23 mouse cellular contexts compared by ENCODE assay signal in the genomic region with DNA sequence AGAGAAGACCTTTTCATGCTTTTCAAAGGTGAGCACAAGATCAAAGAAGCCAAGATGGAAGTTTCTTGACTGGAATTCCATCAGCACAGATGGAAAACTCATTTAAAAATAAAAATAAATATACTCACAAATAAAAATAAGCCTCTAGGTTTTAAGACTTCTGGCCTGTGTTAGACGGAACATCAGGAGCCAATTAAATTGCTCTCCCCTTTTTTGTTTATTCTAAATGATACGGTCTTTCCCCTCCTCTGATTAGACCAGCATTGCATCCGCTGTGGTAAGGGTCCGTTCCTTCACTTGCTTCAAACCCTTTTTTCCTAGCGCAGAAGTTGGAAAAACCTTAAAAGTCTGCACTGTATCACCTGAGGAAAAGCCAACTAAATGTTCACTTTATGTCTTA. TPM values are rescaled to one million over a fixed set of nuclear protein-coding genes. Genes with fewer than 3 reads are reported as not detected.
A peak's percentile ranks its signal among the peaks of the same experiment; 100 is the strongest.
DNase-seq lines count a peak whose midpoint lies in the region; ATAC-seq and TF ChIP-seq lines count a peak whose summit lies in the region.
"Had no signal": no experiment of that assay in that cellular context is flagged by ENCODE, and none has a peak within 500 bp of the region (broad histone marks: within the 10 kb centered on the region; RNA-seq: fewer than 3 reads in every experiment).

No protein-coding gene starts in this region.

- H3K27ac ChIP-seq in embryonic facial prominence, embryonic 12.5 days, result peak overlapping the region; percentile 84
- H3K27ac ChIP-seq in embryonic facial prominence, embryonic 15.5 days (replicated peaks), result peak overlapping the region; percentile 24; the same call in 1 of the 2 replicates
- H3K27ac ChIP-seq in limb, embryonic 12.5 days, result peak overlapping the region; percentile 53; the same call in 1 of the 2 replicates
- no peak overlapping the region for H3K27ac ChIP-seq in gastrocnemius, adult 2 months
- H3K27ac ChIP-seq: forebrain, embryonic 12.5 days; forebrain, embryonic 15.5 days; hindbrain, embryonic 12.5 days; hindbrain, embryonic 15.5 days; intestine, embryonic 15.5 days had no signal

- no peak for ATAC-seq in embryonic facial prominence, embryonic 12.5 days (ENCODE audit: insufficient number of reproducible peaks, insufficient read depth, low FRiP score, low TSS enrichment)
- ATAC-seq in embryonic facial prominence, embryonic 15.5 days (ENCODE audit: insufficient number of reproducible peaks, low FRiP score, low TSS enrichment, low read depth), result no peak
- no peak for ATAC-seq in limb, embryonic 12.5 days (ENCODE audit: insufficient number of reproducible peaks, insufficient read depth, low FRiP score, low TSS enrichment, low read depth)
- ATAC-seq: CD4-positive, CD25-positive, alpha-beta regulatory T cell, adult 4 months; forebrain, embryonic 15.5 days; intestine, embryonic 15.5 days had no signal

- H3K4me2 ChIP-seq in embryonic facial prominence, embryonic 12.5 days (replicated peaks), result no peak overlapping the region
- no peak overlapping the region for H3K4me2 ChIP-seq in embryonic facial prominence, embryonic 15.5 days (replicated peaks)
- H3K4me2 ChIP-seq in limb, embryonic 12.5 days, result no peak overlapping the region
- H3K4me2 ChIP-seq: forebrain, embryonic 12.5 days; forebrain, embryonic 15.5 days; heart, embryonic 11.5 days; hindbrain, embryonic 12.5 days; hindbrain, embryonic 15.5 days; intestine, embryonic 15.5 days had no signal

- no peaks in the 10 kb centered on the region for H3K9me3 ChIP-seq in embryonic facial prominence, embryonic 12.5 days
- no peaks in the 10 kb centered on the region for H3K9me3 ChIP-seq in embryonic facial prominence, embryonic 15.5 days (replicated peaks)
- H3K9me3 ChIP-seq in limb, embryonic 12.5 days, result no peaks in the 10 kb centered on the region
- H3K9me3 ChIP-seq: forebrain, embryonic 12.5 days; forebrain, embryonic 15.5 days; hindbrain, embryonic 12.5 days; hindbrain, embryonic 15.5 days; intestine, embryonic 15.5 days had no signal

- no peaks in the 10 kb centered on the region for H3K36me3 ChIP-seq in embryonic facial prominence, embryonic 12.5 days
- H3K36me3 ChIP-seq in embryonic facial prominence, embryonic 15.5 days, result no peaks in the 10 kb centered on the region
- no peaks in the 10 kb centered on the region for H3K36me3 ChIP-seq in limb, embryonic 12.5 days
- H3K36me3 ChIP-seq: forebrain, embryonic 12.5 days; forebrain, embryonic 15.5 days; hindbrain, embryonic 12.5 days; hindbrain, embryonic 15.5 days; intestine, embryonic 15.5 days had no signal

- no peak for DNase-seq in thymus, postnatal 14 days
- DNase-seq in gastrocnemius, adult 2 months, result no peak
- DNase-seq in retina, postnatal 1 day, result no peak
- DNase-seq: adrenal gland, adult 8-10 months; adrenal gland, postnatal 25 days; cerebellum, adult 11-12 months; cerebellum, adult 8-10 months; cerebellum, postnatal 10 days; cerebellum, postnatal 36 days; gastrocnemius, postnatal 10 days; heart, adult 11 months had no signal

- H3K4me3 ChIP-seq in embryonic facial prominence, embryonic 12.5 days, result no peak overlapping the region
- H3K4me3 ChIP-seq in embryonic facial prominence, embryonic 15.5 days (replicated peaks), result no peak overlapping the region
- H3K4me3 ChIP-seq in limb, embryonic 12.5 days (replicated peaks), result no peak overlapping the region
- no peak overlapping the region for H3K4me3 ChIP-seq in gastrocnemius, adult 2 months
- H3K4me3 ChIP-seq: erythroblast, embryonic 14.5 days; forebrain, embryonic 12.5 days; forebrain, embryonic 15.5 days; hindbrain, embryonic 12.5 days; hindbrain, embryonic 15.5 days; intestine, embryonic 15.5 days had no signal

- WGBS in embryonic facial prominence, embryonic 12.5 days, result 30% methylated on average over 5 of the region's 5 CpGs
- WGBS in embryonic facial prominence, embryonic 15.5 days, result 38% methylated on average over 5 of the region's 5 CpGs
- 55% methylated on average over 5 of the region's 5 CpGs for whole genome bisulfite sequencing in limb, embryonic 12.5 days

- TF ChIP-seq CTCF in gastrocnemius, adult 2 months (IDR thresholded peaks at IDR 0.05), result no peak

- H3K4me1 ChIP-seq in embryonic facial prominence, embryonic 12.5 days, result peaks cover 23% of the 10 kb centered on the region
- H3K4me1 ChIP-seq in embryonic facial prominence, embryonic 15.5 days, result peaks cover 13% of the 10 kb centered on the region; the same call in 1 of the 2 replicates
- peaks cover 32% of the 10 kb centered on the region for H3K4me1 ChIP-seq in limb, embryonic 12.5 days (replicated peaks)
- H3K4me1 ChIP-seq: forebrain, embryonic 12.5 days; forebrain, embryonic 15.5 days; hindbrain, embryonic 12.5 days; hindbrain, embryonic 15.5 days had no signal

- intact Hi-C loops in gastrocnemius, adult 2 months (cut with DNase I), result no loop called here

- H3K27me3 ChIP-seq in embryonic facial prominence, embryonic 12.5 days, result no peaks in the 10 kb centered on the region
- no peaks in the 10 kb centered on the region for H3K27me3 ChIP-seq in embryonic facial prominence, embryonic 15.5 days
- H3K27me3 ChIP-seq in limb, embryonic 12.5 days, result no peaks in the 10 kb centered on the region
- H3K27me3 ChIP-seq: forebrain, embryonic 12.5 days; forebrain, embryonic 15.5 days; hindbrain, embryonic 12.5 days; hindbrain, embryonic 15.5 days; intestine, embryonic 15.5 days had no signal

- H3K9ac ChIP-seq in embryonic facial prominence, embryonic 12.5 days, result no peak overlapping the region
- H3K9ac ChIP-seq in embryonic facial prominence, embryonic 15.5 days, result no peak overlapping the region
- no peak overlapping the region for H3K9ac ChIP-seq in limb, embryonic 12.5 days (replicated peaks)
- H3K9ac ChIP-seq: forebrain, embryonic 12.5 days; forebrain, embryonic 15.5 days; hindbrain, embryonic 12.5 days; hindbrain, embryonic 15.5 days; intestine, embryonic 15.5 days had no signal

RNA-seq across cellular contexts. Expression of a gene that starts 26.8 kb away (rescaled TPM):
- polyA plus RNA-seq in embryonic facial prominence, embryonic 12.5 days (2016; fragmentation: Nextera tagmentation; extraction: Ambion mirVana), result 194 and 195 TPM in 2 replicates
- polyA plus RNA-seq in embryonic facial prominence, embryonic 15.5 days (2015; fragmentation: Nextera tagmentation; extraction: Ambion mirVana), result 90.5 and 91.8 TPM in 2 replicates
- polyA plus RNA-seq in limb, embryonic 12.5 days (2016; fragmentation: Nextera tagmentation; extraction: Ambion mirVana), result 247 and 253 TPM in 2 replicates
- 10 to 100 TPM in 1 of 2 experiments, 1 to 10 TPM in 1; 5.3 to 13.8 TPM for total RNA-seq in gastrocnemius, adult 2 months (2021)
- total RNA-seq: MEL had no signal
- polyA plus RNA-seq: CD4-positive, CD25-positive, alpha-beta regulatory T cell, adult 4 months had no signal
